Mouse (Mus musculus): ENCODE data around the gene Cnp.

Cnp gene

GRCm38 (mm10) chr11:100623867-100624266, 49.2 kb downstream of the Cnp start:
- DNase-seq (ENCODE audit: low read depth): no peak

- DNase-seq (ENCODE audit: low read depth): no peak
Observed at GRCm38 (mm10) chr11:100625754-100626700, 51.3 kb downstream of the Cnp start.

- peak; percentile 53 for DNase-seq (ENCODE audit: low read depth)
Observed at GRCm38 (mm10) chr11:100626701-100627195, 52.0 kb downstream of the Cnp start.

- no peak for DNase-seq (ENCODE audit: low read depth)
Observed at GRCm38 (mm10) chr11:100628056-100628455, 53.4 kb downstream of the Cnp start.

GRCm38 (mm10) chr11:100628862-100629352, 54.2 kb downstream of the Cnp start:
- DNase-seq (ENCODE audit: low read depth): no peak

GRCm38 (mm10) chr11:100634530-100634929, 59.8 kb downstream of the Cnp start:
- DNase-seq (ENCODE audit: low read depth): no peak

- DNase-seq (ENCODE audit: low read depth): no peak
Observed at GRCm38 (mm10) chr11:100640159-100640906, 65.6 kb downstream of the Cnp start.
